Mouse (Mus musculus) erythroblast, embryonic 14.5 days (primary cell): ENCODE data around the gene Cib3.

Experiments
- GATA1 ChIP-seq: IDR thresholded peaks from 2 replicates; pipeline ENCODE4 v1.6.1; 2012; ENCODE audit warnings: low read length, inconsistent platforms, mixed read lengths
- TAL1 ChIP-seq: IDR thresholded peaks from 3 replicates; pipeline ENCODE4 v1.6.1; 2012; ENCODE audit warnings: low read length, inconsistent platforms, mixed read lengths

- TF ChIP-seq GATA1 (no peak), TAL1 (no peak)
These were observed 20.6 kb downstream of the Cib3 start for GRCm38 (mm10) chr8:72192065-72192464.
